Mouse (Mus musculus) cerebral cortex, adult 2 months (tissue): ENCODE results near the gene Olfr1336.

Source experiments
- WGBS: fragments of 180-500 bp; shearing (Covaris S2); methylation state at CpG from one replicate; pipeline ENCODE4 v1.1.7; 2018; 5-methylcytosine and 5-hydroxymethylcytosine counted together

The Olfr1336 gene

DNA sequence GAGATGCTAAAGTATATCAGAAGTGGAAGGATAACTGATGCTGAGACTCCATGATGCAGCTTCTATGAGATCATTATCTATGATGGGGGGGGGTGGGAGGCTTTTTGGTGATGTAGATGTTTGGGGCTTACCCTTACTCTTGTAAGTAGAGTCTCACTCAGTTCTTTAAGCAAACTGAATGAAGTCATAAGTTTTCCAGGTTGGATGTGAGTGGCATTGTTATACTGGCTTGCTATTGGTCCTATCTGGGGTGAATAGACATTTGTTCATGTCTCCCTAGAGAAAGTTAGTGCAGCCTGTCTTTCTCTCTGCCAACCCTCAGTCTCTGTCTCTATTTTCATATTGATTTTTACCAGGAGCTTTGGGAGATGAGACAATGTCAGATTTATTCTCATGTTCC, at the start of gene Olfr1336:
Gene Olfr1336 (plus strand): TSS at position 301 of the 400 bp plus-strand sequence.

DNA sequence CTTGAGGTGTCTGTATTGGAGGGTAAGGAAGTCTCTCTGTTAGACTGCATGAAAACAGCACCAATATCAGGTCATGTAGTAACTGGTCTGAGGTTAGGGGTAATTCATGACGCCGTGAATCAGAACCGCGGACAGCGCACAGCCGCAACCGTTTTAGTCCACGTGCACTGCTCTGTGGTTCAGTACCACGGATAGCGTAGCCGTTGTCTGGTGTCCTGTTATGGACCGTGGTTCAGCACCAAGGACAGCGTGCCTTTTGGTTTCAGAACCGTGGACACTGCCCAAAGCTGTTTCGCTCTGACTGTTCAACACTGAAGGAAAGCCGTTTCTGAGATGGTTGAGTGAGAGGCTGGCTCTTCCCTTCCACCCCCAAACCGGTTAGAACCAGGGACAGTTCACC, 45.9 kb upstream of the Olfr1336 start, which contains the start of gene Gm20715:
Gene Gm20715 (plus strand): TSS at position 235 of the 400 bp plus-strand sequence.
- WGBS, result 18% methylated on average over 17 of the region's 17 CpGs

DNA sequence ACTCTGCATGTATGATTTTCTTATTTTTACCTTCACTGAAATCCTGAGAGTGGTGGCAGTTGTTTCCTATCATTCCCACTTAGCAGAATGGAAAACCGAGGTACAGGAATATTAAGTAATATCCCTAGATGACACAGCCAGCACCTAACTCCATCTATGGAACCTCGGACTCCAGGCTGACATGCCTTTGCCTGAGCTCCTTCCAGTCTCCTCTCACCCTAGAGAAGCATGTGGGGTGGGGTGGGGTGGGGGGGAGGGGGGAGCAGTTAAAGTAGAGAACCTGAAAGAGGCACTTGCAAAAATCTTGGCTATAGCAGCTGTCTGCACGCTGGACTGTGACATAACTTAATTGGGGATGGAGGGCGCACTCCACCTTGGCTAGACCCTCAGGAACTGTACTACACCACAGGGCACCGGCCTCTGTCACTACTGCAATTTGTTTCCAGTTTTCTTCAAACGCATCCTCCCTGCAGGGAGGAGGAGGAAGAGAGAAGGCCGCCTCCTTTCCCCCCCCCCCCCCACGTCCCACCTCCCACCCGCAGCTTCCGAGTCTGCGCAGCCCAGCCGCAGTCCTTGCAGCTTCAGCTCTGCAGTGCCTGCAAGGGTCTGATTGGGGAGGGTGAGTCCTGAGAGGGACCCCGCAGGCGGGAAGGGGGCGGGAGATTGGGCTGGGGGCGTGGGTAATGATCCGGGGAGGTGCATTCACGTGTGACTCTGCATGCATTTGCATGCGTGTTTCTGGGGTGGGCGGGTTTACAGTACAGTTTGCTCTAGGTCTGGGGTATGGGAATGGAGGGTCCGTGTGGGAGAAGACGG, 41.1 kb upstream of the Olfr1336 start:
- WGBS, result 7% methylated on average over 22 of the region's 22 CpGs

DNA sequence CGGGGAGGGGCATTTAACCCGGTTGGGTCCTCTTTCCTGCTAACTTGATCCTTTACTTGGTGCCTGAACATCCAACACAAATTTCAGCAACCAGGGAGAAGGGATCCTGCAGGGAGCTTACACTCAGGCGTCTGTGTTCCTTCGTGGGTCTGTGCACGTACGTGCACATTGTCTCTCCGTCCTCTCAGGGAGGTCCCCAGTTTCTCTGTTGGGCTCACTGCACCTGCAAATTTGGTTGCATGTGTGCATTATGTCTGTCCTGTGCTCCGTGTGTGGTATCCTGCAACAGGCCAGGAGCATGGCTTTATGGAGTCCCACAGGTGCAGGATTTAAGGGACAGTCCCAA, 40.6 kb upstream of the Olfr1336 start:
- WGBS, result 10% methylated on average over 8 of the region's 8 CpGs

DNA sequence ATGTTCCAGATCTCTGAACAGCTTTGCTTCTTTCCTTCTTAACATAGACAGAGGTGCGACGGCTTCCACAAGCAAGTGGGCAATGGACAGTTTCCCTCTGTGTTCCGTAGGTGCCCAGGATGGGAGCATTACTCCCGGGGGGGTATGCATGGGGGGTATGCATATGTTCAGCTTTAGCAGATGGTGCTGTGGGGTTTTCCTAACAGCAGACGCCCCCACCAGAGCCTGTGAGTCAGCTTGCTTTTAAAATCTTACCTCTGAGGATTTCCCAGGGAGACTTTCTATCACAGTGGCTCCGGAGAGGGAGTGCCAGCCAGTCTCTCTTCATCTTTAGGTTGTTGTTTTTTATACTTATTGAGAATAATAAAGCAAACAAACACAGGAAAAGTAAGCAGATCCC, 36.1 kb upstream of the Olfr1336 start:
- WGBS, result 46% methylated on average over 6 of the region's 6 CpGs

DNA sequence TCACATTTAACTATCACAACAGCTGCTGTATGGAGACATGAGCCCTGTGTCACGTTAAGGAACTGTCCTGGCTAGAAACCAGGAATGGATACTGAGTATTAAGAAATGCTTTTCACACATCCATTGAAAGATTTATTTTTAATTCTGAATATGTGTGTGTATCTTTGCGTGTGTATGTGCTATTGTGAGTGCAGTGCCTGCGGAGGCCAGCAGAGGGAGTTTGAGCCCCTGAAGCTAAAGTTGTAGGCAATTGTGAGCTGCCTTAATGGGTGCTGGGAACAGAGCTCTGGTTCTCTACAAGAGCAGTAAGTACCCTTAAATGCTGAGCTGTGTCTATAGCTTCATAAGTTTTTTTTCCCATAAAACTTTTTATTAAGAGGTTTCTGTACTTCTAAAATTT, 26.6 kb upstream of the Olfr1336 start:
- 92% methylated on average over 3 of the region's 3 CpGs for WGBS

DNA sequence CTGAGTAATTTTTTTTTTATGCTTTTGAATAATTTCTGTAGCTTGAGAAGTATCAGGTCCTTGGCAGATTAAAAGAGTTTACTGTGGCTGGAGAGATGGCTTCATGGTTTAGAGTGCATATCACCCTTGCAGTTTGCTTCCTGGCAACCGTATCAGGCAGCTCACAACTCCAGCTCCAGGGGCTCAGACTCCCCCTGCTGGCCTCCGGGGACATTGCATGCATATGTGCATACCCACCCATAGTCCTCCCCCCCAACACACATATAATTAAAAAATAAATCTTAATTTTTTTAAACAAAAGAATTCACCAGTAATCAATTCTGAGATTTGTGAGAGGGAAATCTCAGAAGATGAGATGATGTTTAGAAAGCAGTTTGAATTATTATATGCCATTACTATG, 25.6 kb upstream of the Olfr1336 start:
- WGBS, result 39% methylated on average over 2 of the region's 2 CpGs

DNA sequence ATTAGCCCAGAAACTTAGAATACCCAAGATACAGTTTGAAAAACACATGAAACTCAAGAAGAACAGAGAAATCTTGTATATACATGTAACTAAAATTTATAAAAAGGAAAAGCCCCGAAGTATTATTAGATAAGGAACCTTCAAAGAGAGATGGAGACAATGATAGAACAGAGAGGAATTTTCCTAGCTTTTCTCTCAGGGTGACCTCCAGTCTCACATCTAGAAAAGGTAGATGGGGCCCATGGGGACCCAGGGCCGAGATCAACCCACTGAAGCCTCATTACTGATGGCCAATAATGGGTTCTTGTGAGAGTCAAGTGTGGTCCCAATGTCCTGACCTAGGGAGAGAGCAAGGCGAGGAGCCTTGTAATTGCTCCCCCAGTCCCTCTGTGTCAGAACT, 17.6 kb upstream of the Olfr1336 start, which contains the start of gene Olfr1344:
Gene Olfr1344 (plus strand): TSS at position 301 of the 400 bp plus-strand sequence.
- WGBS, result 83% methylated on average over 3 of the region's 3 CpGs

DNA sequence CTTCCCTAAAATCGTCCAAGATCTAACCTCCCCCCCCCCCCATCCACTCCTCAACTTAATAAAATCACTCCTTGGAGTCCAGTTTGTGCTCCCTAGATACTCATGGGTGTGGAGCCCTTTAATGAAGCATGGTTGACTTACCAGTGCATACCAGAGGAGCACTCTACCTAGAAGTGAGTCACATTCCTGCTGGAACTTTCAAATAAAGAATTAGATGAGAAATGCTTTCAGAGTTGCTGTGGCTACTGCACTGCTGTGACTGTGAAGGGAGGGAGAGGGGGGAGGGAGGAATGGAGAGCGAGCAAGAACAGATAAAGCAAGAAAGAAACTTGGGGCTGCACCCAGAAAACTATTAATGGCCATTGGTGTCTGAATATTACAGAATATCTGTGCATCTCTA, 14.8 kb upstream of the Olfr1336 start:
- WGBS, result 68% methylated on average over 2 of the region's 2 CpGs

DNA sequence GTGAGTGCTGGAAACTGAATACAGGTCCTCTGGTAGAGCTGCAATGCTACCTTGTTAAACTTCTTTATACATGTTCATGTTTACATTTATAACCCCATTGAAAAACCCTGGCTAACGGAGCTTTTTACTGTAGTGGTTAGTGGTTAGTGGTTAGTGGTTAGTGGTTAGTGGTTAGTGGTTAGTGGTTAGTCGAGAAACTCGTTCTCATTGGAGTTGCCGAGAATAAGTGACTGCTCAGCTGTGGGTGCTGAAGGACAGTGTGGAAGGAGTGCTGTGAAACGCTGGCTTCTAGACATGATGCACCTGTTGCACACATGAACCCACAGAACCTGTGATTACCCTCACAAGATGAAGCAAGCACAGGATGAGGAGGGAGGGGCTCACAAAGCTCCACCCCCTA, 8.2 kb upstream of the Olfr1336 start:
- 86% methylated on average over 5 of the region's 5 CpGs for WGBS

DNA sequence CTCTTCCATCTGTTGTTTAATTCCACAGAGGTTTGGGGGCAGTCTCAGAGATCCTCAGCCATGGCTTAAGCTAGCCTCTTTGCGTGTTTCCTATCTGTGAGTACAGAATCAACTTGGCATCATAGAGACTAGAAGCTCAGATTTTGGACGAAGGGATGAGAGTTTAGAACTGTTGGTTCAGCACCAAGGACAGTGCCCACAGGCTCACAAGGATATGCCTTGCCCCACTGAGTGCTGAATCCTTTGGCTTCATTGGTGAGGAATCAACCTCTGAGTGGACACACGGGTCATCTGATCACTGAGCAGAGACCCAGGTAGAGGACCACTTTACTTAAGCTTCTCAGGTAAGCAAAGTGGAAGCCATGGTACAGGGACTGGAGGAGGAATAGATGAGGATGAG, 431 bp downstream of the Olfr1336 start:
- 45% methylated on average over 3 of the region's 3 CpGs for WGBS

DNA sequence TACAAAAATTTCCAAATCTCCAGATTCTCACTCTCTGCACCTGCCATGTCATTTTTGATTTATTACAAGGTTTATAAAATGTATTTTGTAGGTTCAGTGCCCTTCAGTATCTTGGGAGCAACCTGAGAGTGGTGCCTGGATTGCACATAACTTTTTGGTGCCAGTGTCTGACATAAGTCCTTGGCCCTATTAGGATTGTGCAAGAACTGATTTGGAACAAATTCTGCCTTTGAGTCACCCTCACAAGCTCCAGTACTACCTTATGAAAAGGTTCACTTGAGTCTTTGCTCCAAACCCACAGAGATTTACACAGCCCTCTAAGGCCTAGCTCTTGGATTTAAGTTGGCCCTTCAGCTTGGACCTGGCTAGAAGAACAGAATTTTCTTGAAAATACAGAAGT, 11.0 kb downstream of the Olfr1336 start, which contains the start of gene Olfr1346:
Gene Olfr1346 (plus strand): TSS at position 151 of the 400 bp plus-strand sequence.

DNA sequence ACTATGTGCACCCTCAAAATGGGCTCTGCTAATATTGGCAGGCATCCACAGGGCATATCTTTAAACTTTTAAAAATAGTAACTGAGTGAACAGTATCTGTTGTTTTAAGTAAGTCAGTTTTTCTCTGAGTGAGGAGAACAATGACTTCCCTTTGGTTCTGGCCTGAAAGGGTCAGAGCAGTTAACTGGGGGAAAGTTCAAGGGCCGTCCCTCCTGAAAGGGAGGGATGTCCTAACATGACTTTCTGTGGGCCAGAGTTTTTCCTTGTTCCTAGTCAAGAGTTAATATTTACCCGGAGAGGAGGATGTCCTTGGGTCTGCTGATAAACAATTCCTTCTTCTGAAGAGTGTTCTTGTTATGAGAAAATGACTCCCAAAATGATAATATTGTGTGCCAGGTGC, 21.7 kb downstream of the Olfr1336 start:
- WGBS, result 72% methylated on average over 2 of the region's 2 CpGs

DNA sequence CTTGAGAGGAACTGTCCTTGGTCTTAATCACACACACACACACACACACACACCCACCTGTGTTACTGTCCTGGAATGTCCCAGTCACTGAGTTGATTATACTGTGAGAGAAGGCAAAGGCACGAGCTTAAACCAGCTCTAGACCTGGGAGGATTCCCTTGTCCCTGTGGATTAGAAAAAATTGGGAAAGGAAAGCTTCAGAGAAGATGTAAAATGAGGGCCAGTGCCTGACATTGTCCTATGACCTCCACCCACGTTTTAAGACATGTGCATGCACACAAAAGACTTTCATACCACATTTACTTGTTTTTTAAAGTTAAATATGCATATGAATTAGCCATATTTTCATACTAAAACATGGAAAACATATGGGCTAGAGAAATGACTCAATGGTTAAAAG, 30.9 kb downstream of the Olfr1336 start, which contains the start of gene Olfr5:
Gene Olfr5 (minus strand): TSS at position 101 of the 400 bp plus-strand sequence.
- WGBS, result 21% methylated on average over 2 of the region's 2 CpGs

DNA sequence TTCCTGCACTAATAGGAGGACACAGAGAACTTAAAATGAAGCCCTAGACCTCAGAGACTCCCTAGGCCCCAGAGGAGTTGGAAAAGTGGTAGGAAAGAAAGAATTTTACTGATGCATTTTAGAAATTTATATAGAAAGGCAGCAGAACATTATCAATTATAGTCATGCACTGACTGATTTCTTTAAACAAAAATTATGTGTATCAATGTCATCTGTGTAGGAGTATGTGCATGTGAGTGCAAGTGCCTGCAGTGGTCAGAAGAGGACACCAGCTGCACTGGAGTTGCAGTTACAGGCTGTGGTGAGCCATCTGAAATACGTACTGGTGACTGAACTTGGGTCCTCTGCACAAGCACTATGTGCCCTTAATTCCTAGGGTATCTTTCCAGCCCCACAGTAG, 43.7 kb downstream of the Olfr1336 start, which contains the start of gene Olfr1347:
Gene Olfr1347 (minus strand): TSS at position 101 of the 400 bp plus-strand sequence.
- WGBS, result 63% methylated on average over 1 of the region's 1 CpGs

DNA sequence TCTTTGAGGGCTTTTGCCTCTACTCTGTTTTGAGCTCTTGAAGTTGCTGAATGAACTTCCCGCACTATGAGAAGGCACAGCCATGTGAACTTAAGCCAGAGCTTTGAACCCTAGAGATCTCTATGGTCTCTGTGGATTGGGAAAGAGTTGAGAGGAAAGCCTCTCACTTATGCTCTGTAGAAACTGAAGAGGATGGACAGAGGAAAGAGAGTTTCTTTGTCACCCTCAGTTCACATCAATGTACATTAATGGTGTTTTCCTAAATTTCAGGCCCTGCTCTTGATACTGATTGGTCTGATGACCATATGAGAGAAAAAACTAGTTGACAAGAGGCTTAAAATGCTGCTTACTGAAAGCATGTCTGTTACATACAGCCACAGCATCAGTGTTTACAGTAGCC, 52.7 kb downstream of the Olfr1336 start, which contains the start of gene Olfr1348:
Gene Olfr1348 (minus strand): TSS at position 101 of the 400 bp plus-strand sequence.
- WGBS, result 100% methylated on average over 1 of the region's 1 CpGs
